Mouse (Mus musculus) cerebral cortex, adult 2 months (tissue): ENCODE measurements around the gene Eif3c.

ENCODE experiments used
- WGBS: fragments of 180-500 bp; shearing (Covaris S2); methylation state at CpG from one replicate; pipeline ENCODE4 v1.1.7; 2018; 5-methylcytosine and 5-hydroxymethylcytosine counted together

Eif3c gene

DNA sequence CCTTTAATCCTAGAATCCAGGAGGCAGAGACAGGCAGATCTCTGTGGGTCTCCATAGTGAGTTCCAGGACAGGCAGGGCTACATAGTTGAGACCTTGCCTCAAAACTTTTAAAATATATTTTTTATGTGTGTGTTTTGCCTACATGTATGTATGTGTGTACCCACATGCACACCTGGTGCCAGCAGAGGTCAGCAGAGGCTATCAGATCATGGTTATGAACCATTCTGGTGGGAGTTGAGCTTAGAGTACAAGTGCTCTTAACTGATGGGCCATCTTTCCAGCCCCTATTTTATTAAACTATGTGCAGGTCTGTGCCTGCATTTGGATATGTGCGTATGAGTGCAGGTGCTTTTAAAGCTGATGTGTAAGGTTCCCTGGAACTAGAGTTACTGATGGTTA, 11.4 kb downstream of the Eif3c start:
- 95% methylated on average over 1 of the region's 1 CpGs for WGBS

- 80% methylated on average over 2 of the region's 2 CpGs for WGBS
These were observed 20.6 kb downstream of the Eif3c start for GRCm38 (mm10) chr7:126545631-126546030.

- 96% methylated on average over 1 of the region's 1 CpGs for WGBS
These were observed 24.6 kb downstream of the Eif3c start for GRCm38 (mm10) chr7:126541661-126542060.

DNA sequence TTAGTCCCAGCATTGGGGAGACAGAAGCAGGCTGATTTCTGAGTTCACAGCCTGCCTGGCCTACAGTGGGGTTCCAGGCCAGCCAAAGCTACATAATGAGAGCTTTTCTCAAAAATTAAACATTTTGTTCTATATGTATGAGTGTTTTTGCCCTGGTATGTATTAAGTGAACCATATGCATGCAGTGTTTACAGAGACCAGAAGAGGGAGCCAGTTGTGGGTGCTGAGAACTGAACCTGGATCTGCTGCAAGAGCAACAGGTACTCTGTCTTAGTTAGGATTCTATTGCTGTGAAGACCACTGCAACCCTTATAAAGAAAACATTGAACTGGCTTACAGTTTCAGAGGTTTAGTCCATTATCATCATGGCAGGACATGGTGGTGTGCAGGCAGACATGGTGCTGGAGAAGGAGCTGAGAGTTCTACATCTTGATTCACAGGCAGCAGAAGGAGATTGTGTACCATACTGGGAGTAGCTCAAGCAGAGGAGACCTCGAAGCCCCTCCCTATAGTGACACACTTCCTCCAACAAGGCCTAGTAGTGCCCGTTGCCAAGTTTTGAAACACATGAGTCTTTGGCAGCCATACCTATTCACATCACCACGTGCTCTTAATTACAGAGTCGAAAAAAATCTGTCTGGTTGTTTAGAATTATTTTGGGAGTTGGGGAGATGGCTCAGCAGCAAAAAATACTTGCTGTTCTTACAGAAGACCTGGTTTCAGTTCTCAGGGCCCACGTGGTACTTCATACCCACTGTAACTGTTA, 28.2 kb downstream of the Eif3c start:
- WGBS = 39% methylated on average over 5 of the region's 5 CpGs

DNA sequence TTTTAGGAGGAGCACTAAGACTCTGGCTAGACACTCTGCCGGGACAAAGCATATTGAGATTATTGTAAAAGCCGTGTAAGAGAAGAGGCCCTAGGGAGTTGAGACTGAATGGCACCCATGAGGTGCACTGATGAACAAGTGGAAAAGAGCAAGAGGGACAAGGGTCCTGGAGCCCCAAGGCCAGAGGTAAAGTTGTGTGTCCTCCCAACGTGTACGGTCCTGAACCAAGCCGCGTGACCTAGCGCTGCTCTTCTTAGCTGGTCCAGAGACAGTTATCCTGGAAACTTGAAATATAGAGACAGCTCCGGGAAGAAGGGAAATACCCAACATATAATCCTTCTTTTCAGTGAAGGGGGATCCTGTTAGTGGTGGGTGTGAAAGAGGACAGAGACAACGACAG, 29.7 kb downstream of the Eif3c start:
- 56% methylated on average over 9 of the region's 9 CpGs for WGBS

DNA sequence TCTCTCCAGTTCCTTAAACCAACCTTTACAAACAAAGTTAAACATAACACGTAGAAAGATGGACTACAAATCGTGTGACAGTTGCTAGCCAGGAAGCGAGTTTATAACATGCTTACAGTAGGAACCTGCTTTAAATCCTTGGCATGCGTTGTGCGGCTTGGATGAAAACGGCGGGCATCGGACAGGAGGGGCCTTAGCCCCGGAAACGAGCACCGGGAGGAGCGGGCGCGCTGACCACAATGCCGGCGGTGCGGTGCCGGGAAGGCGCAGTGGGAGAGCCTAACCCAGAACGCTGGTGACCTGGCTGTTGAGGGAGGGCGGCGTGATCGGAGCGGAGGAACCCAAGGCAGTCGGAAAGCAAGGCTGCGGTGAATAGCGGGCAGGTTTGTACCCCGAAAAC, 30.4 kb downstream of the Eif3c start:
- 3% methylated on average over 28 of the region's 28 CpGs for WGBS

DNA sequence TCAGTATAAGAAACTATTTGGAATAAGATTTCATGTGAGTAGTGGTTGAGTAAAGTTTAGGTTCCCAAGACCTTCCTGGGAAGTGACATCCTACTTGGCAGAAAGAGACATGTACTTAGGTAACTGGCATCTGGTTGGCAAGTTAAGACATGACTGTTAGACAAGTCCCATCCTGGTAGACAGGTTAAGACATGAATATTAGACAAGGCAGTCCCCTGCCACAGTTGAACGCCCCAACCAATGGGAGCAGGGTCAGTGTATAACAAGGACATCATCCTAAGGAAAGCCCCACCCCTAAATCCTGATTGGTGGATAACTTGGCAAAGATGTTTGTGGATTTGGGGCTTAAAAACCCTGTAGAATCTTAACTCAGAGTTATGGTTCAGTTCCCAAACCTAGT, 32.8 kb downstream of the Eif3c start:
- 88% methylated on average over 1 of the region's 1 CpGs for WGBS

GRCm38 (mm10) chr7:126528166-126528577, 38.0 kb downstream of the Eif3c start:
- WGBS = 2% methylated on average over 1 of the region's 1 CpGs

DNA sequence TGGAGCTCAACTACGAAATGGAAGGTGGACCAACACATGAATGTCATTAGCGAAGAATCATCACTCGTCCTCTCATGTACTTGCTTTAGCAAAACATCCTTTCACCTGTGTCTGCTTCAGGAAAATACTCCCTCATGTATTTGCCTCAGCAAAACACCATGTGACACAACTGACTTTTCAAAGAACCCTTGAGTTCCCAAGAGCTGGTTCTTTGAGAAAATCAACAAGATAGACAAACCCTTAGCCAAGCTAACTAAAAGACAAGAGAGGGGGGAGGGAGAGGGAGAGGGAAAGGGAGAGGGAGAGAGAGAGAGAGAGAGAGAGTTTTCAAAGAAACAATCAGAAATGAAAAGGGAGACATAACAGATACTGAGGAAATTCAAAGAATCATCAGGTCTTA, 42.9 kb downstream of the Eif3c start:
- 78% methylated on average over 3 of the region's 3 CpGs for WGBS

DNA sequence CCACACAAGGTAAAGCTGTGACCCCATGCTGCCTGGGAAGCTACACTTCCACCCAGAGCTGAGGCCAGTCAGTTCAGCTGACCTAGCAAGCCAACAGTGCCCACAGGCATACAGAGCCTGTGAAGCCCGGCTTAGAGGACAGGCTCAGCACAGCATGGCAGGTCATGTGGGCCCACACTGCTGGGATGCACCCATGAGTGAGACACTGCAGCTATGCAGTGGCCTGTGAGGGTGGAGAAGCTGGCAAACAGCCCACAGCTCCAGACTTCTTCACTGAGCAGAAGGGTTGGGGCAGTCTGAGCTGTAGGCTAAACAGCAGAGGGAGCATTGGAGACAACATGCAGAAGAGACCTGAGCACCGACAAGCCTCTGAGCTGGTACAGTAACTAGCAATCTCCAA, 46.7 kb downstream of the Eif3c start:
- WGBS = 50% methylated on average over 2 of the region's 2 CpGs

GRCm38 (mm10) chr7:126518261-126518941, 47.8 kb downstream of the Eif3c start:
- WGBS = 87% methylated on average over 5 of the region's 5 CpGs

DNA sequence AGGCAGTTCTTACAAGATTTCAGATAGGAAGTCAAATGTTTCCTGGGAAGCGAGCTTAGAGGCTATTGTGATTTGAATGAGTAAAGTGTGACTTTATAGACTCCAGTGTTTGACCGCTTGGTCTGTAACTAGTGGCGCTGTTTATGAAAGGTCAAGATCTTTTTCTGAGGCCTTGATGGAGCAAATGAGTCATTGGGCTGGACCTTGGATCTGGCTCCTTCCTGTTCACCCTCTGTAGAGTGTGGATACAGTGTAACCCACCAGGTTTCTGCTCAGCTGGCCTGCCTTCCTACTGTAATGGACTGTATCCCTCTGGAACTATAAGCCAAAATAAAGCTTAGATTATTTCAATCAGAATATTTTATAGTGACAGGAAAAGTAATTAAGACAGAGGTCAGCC, 54.9 kb downstream of the Eif3c start:
- WGBS = 87% methylated on average over 3 of the region's 3 CpGs

GRCm38 (mm10) chr7:126507126-126507778, 59.0 kb downstream of the Eif3c start:
- 89% methylated on average over 8 of the region's 8 CpGs for WGBS

- 56% methylated on average over 2 of the region's 2 CpGs for WGBS
These were observed 61.3 kb downstream of the Eif3c start for GRCm38 (mm10) chr7:126504913-126505312.

DNA sequence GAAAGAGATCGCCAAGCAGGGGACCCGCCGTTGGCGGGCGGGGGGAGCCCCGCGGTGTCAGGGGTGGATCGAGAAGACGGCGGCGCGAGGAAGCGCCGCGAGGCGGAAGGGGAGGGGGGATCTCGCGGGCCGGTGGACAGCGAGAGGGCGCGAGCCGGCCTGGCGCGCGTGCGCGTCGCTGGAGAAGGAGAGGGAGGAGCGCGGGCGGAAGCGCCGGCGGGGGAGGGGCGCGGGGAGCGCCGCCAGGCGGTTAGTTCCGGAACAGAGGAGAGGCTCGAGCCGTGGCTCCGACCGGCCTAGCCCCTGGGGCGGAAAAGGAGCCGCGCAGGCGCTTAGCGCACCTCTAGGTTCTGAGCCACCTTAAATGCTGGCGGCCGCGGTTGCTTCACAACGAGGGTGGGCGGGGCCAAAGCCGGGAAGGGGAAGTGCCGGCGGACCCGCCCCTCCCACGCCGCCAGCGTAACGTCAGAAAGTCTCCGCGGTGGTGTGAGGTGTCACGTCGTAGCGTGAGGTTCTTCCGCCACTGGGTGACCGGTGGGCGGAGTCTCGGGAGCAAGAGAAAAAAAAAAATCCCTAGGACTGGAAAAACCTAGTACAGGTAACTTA, 62.8 kb downstream of the Eif3c start, which contains the start of gene Atxn2l:
Atxn2l (minus strand) TSS at position 165 of the 606 bp plus-strand sequence.
- WGBS = under 1% methylated on average over 68 of the region's 72 CpGs

DNA sequence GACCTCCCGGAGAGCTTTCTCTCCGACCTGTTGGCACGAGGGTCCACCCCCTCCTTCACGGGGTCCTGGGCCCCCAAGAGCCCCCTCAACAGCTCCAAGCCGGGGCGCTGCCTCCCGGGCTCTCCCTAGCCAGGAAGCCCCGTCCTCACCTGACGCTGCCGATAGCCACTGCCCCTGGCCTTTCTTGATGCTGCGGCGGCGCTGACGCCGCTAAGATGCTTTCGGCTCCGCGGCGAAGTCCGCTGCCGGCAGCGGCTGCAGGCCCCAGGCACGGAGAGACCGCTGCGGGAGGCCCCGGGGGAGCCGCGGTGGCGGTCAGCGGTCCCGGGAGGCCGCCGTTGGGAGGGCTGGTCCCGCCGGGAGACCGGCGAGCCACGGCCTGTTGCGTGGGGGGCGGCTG, 63.5 kb downstream of the Eif3c start:
- 1% methylated on average over 39 of the region's 40 CpGs for WGBS

GRCm38 (mm10) chr7:126502023-126502741, 64.0 kb downstream of the Eif3c start:
- under 1% methylated on average over 56 of the region's 57 CpGs for WGBS

GRCm38 (mm10) chr7:126501684-126502022, 64.6 kb downstream of the Eif3c start:
- 1% methylated on average over 9 of the region's 9 CpGs for WGBS

- WGBS = 91% methylated on average over 7 of the region's 7 CpGs
These were observed 66.8 kb downstream of the Eif3c start for GRCm38 (mm10) chr7:126499416-126499815.

DNA sequence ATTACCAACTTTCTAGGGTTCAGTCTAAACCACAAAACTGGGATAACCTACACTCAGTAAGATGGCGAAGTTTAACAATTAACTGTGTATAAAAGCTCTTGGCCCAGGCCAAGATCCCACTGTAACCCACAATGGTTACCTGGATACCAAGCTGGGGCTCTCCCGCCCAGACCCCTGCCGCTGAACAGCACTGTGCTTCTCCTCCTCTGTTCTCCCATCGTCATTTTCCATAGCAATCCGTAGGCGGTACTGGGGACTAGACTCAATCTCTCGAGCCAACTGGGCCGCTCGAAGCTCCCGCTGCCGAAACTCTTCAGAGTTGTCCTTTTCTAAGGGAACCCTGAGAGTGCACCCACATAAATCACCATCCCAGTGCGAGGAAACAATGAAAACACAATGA, 68.2 kb downstream of the Eif3c start:
- WGBS = 75% methylated on average over 12 of the region's 12 CpGs

- WGBS = 86% methylated on average over 5 of the region's 5 CpGs
These were observed 69.7 kb downstream of the Eif3c start for GRCm38 (mm10) chr7:126496475-126496874.
